Mouse (Mus musculus): ENCODE data around the gene Cep170b. TPM values are rescaled to one million over a fixed set of nuclear protein-coding genes. Genes with fewer than 3 reads are reported as not detected.

Gene Cep170b
- polyA plus RNA-seq, 1 experiment, result 129 TPM

GRCm38 (mm10) chr12:112744211-112744610 is 24.0 kb downstream of the Cep170b start:
- no peak for TF ChIP-seq CTCF (IDR thresholded peaks at IDR 0.05; ENCODE audit: extremely low read depth, insufficient read depth, low read length)
- no peak for TF ChIP-seq POLR2A (IDR thresholded peaks at IDR 0.05; ENCODE audit: extremely low read depth, insufficient read depth, low read length)
- no peak overlapping the region for H3K27ac ChIP-seq (ENCODE audit: insufficient read depth, low read length)
- H3K4me1 ChIP-seq (ENCODE audit: control insufficient read depth, insufficient read depth, low read length), result no peaks in the 10 kb centered on the region
- H3K4me3 ChIP-seq (ENCODE audit: insufficient read depth, low read length), result no peak overlapping the region

GRCm38 (mm10) chr12:112744891-112745580 is 24.8 kb downstream of the Cep170b start:
- Histone ChIP-seq H3K4me1 (ENCODE audit: control insufficient read depth, insufficient read depth, low read length) (no peaks in the 10 kb centered on the region), H3K4me3 (ENCODE audit: insufficient read depth, low read length) (no peak overlapping the region), H3K27ac (ENCODE audit: insufficient read depth, low read length) (no peak overlapping the region)
- TF ChIP-seq CTCF (IDR thresholded peaks at IDR 0.05; ENCODE audit: extremely low read depth, insufficient read depth, low read length), result no peak
- TF ChIP-seq POLR2A (IDR thresholded peaks at IDR 0.05; ENCODE audit: extremely low read depth, insufficient read depth, low read length), result no peak

- Histone ChIP-seq H3K4me3 (ENCODE audit: insufficient read depth, low read length) (no peak overlapping the region), H3K4me1 (ENCODE audit: control insufficient read depth, insufficient read depth, low read length) (no peaks in the 10 kb centered on the region), H3K27ac (ENCODE audit: insufficient read depth, low read length) (no peak overlapping the region)
- TF ChIP-seq CTCF (IDR thresholded peaks at IDR 0.05; ENCODE audit: extremely low read depth, insufficient read depth, low read length) (no peak), POLR2A (IDR thresholded peaks at IDR 0.05; ENCODE audit: extremely low read depth, insufficient read depth, low read length) (no peak)
Measured at GRCm38 (mm10) chr12:112745716-112746115, 25.5 kb downstream of the Cep170b start.

GRCm38 (mm10) chr12:112746461-112746807 is 26.2 kb downstream of the Cep170b start:
- H3K27ac ChIP-seq (ENCODE audit: insufficient read depth, low read length), result no peak overlapping the region
- no peaks in the 10 kb centered on the region for H3K4me1 ChIP-seq (ENCODE audit: control insufficient read depth, insufficient read depth, low read length)

GRCm38 (mm10) chr12:112746808-112747605 is 26.8 kb downstream of the Cep170b start:
- TF ChIP-seq POLR2A (IDR thresholded peaks at IDR 0.05; ENCODE audit: extremely low read depth, insufficient read depth, low read length) (no peak), CTCF (IDR thresholded peaks at IDR 0.05; ENCODE audit: extremely low read depth, insufficient read depth, low read length) (peak; percentile 59)
- no peak overlapping the region for H3K4me3 ChIP-seq (ENCODE audit: insufficient read depth, low read length)

More at GRCm38 (mm10) chr12:112746461-112746807, 26.2 kb downstream of the Cep170b start:
- H3K4me3 ChIP-seq (ENCODE audit: insufficient read depth, low read length), result no peak overlapping the region
- no peak for TF ChIP-seq CTCF (IDR thresholded peaks at IDR 0.05; ENCODE audit: extremely low read depth, insufficient read depth, low read length)
- TF ChIP-seq POLR2A (IDR thresholded peaks at IDR 0.05; ENCODE audit: extremely low read depth, insufficient read depth, low read length), result no peak

GRCm38 (mm10) chr12:112747606-112747970 is 27.3 kb downstream of the Cep170b start:
- no peaks in the 10 kb centered on the region for H3K4me1 ChIP-seq (ENCODE audit: control insufficient read depth, insufficient read depth, low read length)
- no peak overlapping the region for H3K27ac ChIP-seq (ENCODE audit: insufficient read depth, low read length)
- TF ChIP-seq CTCF (IDR thresholded peaks at IDR 0.05; ENCODE audit: extremely low read depth, insufficient read depth, low read length) (no peak), POLR2A (IDR thresholded peaks at IDR 0.05; ENCODE audit: extremely low read depth, insufficient read depth, low read length) (no peak)
- H3K4me3 ChIP-seq (ENCODE audit: insufficient read depth, low read length), result no peak overlapping the region

More at GRCm38 (mm10) chr12:112746808-112747605, 26.8 kb downstream of the Cep170b start:
- Histone ChIP-seq H3K27ac (ENCODE audit: insufficient read depth, low read length) (no peak overlapping the region), H3K4me1 (ENCODE audit: control insufficient read depth, insufficient read depth, low read length) (no peaks in the 10 kb centered on the region)

GRCm38 (mm10) chr12:112750976-112751375 is 30.7 kb downstream of the Cep170b start:
- no peak overlapping the region for H3K4me3 ChIP-seq (ENCODE audit: insufficient read depth, low read length)
- TF ChIP-seq POLR2A (IDR thresholded peaks at IDR 0.05; ENCODE audit: extremely low read depth, insufficient read depth, low read length), result no peak
- TF ChIP-seq CTCF (IDR thresholded peaks at IDR 0.05; ENCODE audit: extremely low read depth, insufficient read depth, low read length), result no peak

GRCm38 (mm10) chr12:112752399-112752798 is 32.1 kb downstream of the Cep170b start:
- H3K4me3 ChIP-seq (ENCODE audit: insufficient read depth, low read length), result no peak overlapping the region
- H3K27ac ChIP-seq (ENCODE audit: insufficient read depth, low read length), result no peak overlapping the region
- TF ChIP-seq CTCF (IDR thresholded peaks at IDR 0.05; ENCODE audit: extremely low read depth, insufficient read depth, low read length) (no peak), POLR2A (IDR thresholded peaks at IDR 0.05; ENCODE audit: extremely low read depth, insufficient read depth, low read length) (no peak)
- H3K4me1 ChIP-seq (ENCODE audit: control insufficient read depth, insufficient read depth, low read length), result no peaks in the 10 kb centered on the region

More at GRCm38 (mm10) chr12:112750976-112751375, 30.7 kb downstream of the Cep170b start:
- Histone ChIP-seq H3K4me1 (ENCODE audit: control insufficient read depth, insufficient read depth, low read length) (no peaks in the 10 kb centered on the region), H3K27ac (ENCODE audit: insufficient read depth, low read length) (no peak overlapping the region)

GRCm38 (mm10) chr12:112755900-112756299 is 35.6 kb downstream of the Cep170b start:
- Histone ChIP-seq H3K4me3 (ENCODE audit: insufficient read depth, low read length) (no peak overlapping the region), H3K4me1 (ENCODE audit: control insufficient read depth, insufficient read depth, low read length) (no peaks in the 10 kb centered on the region), H3K27ac (ENCODE audit: insufficient read depth, low read length) (no peak overlapping the region)
- TF ChIP-seq POLR2A (IDR thresholded peaks at IDR 0.05; ENCODE audit: extremely low read depth, insufficient read depth, low read length) (no peak), CTCF (IDR thresholded peaks at IDR 0.05; ENCODE audit: extremely low read depth, insufficient read depth, low read length) (no peak)

- no peak overlapping the region for H3K27ac ChIP-seq (ENCODE audit: insufficient read depth, low read length)
- no peak for TF ChIP-seq CTCF (IDR thresholded peaks at IDR 0.05; ENCODE audit: extremely low read depth, insufficient read depth, low read length)
- no peak for TF ChIP-seq POLR2A (IDR thresholded peaks at IDR 0.05; ENCODE audit: extremely low read depth, insufficient read depth, low read length)
- H3K4me1 ChIP-seq (ENCODE audit: control insufficient read depth, insufficient read depth, low read length), result no peaks in the 10 kb centered on the region
- H3K4me3 ChIP-seq (ENCODE audit: insufficient read depth, low read length), result no peak overlapping the region
Measured at GRCm38 (mm10) chr12:112757896-112758295, 37.6 kb downstream of the Cep170b start.
